15 mouse cellular contexts compared by ENCODE assay signal in genomic region chr13:108046071-108046470, GRCm38 (mm10). TPM values are rescaled to one million over a fixed set of nuclear protein-coding genes. Genes with fewer than 3 reads are reported as not detected.
DNase-seq lines count a peak whose midpoint lies in the region; ATAC-seq lines count a peak whose summit lies in the region.
"Had no signal": no experiment of that assay in that cellular context is flagged by ENCODE, and none has a peak within 500 bp of the region (broad histone marks: within the 10 kb centered on the region; RNA-seq: fewer than 3 reads in every experiment).

No protein-coding gene starts in this region.

- H3K27ac ChIP-seq in embryonic facial prominence, embryonic 12.5 days, result no peak overlapping the region
- no peak overlapping the region for H3K27ac ChIP-seq in embryonic facial prominence, embryonic 10.5 days (replicated peaks)
- H3K27ac ChIP-seq in liver, embryonic 11.5 days (ENCODE audit: low read depth, low read length), result no peak overlapping the region
- H3K27ac ChIP-seq in embryonic facial prominence, embryonic 14.5 days (replicated peaks; ENCODE audit: low read depth, low read length), result no peak overlapping the region
- H3K27ac ChIP-seq in liver, embryonic 16.5 days (ENCODE audit: low read length), result peak overlapping the region; percentile 24; the same call in 1 of the 2 replicates
- H3K27ac ChIP-seq: forebrain, embryonic 10.5 days; heart, adult 2 months; midbrain, embryonic 12.5 days had no signal

- H3K27me3 ChIP-seq in embryonic facial prominence, embryonic 12.5 days, result no peaks in the 10 kb centered on the region
- no peaks in the 10 kb centered on the region for H3K27me3 ChIP-seq in embryonic facial prominence, embryonic 10.5 days (replicated peaks; ENCODE audit: low read depth, poor library complexity, severe bottlenecking)
- H3K27me3 ChIP-seq in liver, embryonic 11.5 days (replicated peaks; ENCODE audit: control insufficient read depth, insufficient read depth, low read length), result no peaks in the 10 kb centered on the region
- no peaks in the 10 kb centered on the region for H3K27me3 ChIP-seq in embryonic facial prominence, embryonic 14.5 days (replicated peaks; ENCODE audit: control insufficient read depth, insufficient read depth, low read length)
- H3K27me3 ChIP-seq in liver, embryonic 16.5 days (ENCODE audit: control insufficient read depth, insufficient read depth, low read depth, low read length), result no peaks in the 10 kb centered on the region

- no peaks in the 10 kb centered on the region for H3K9me3 ChIP-seq in embryonic facial prominence, embryonic 12.5 days
- no peaks in the 10 kb centered on the region for H3K9me3 ChIP-seq in embryonic facial prominence, embryonic 10.5 days
- H3K9me3 ChIP-seq in liver, embryonic 11.5 days (ENCODE audit: control insufficient read depth, low read length), result no peaks in the 10 kb centered on the region
- no peaks in the 10 kb centered on the region for H3K9me3 ChIP-seq in embryonic facial prominence, embryonic 14.5 days (ENCODE audit: control insufficient read depth, low read length)
- no peaks in the 10 kb centered on the region for H3K9me3 ChIP-seq in liver, embryonic 16.5 days (replicated peaks; ENCODE audit: control insufficient read depth, low read length)
- H3K9me3 ChIP-seq: forebrain, embryonic 10.5 days; G1E; midbrain, embryonic 12.5 days had no signal

- peak overlapping the region; percentile 7; the same call in 1 of the 2 replicates for H3K4me2 ChIP-seq in embryonic facial prominence, embryonic 12.5 days (replicated peaks)
- H3K4me2 ChIP-seq in liver, embryonic 11.5 days, result peak overlapping the region; percentile 33
- peak overlapping the region; percentile 67; the same call in 1 of the 2 replicates for H3K4me2 ChIP-seq in embryonic facial prominence, embryonic 14.5 days (ENCODE audit: low read depth, low read length)
- peak overlapping the region; percentile 42 for H3K4me2 ChIP-seq in liver, embryonic 16.5 days (ENCODE audit: low read depth, low read length)
- H3K4me2 ChIP-seq: midbrain, embryonic 12.5 days had no signal

- H3K4me1 ChIP-seq in embryonic facial prominence, embryonic 12.5 days, result peaks cover 18% of the 10 kb centered on the region
- H3K4me1 ChIP-seq in embryonic facial prominence, embryonic 10.5 days, result peaks cover 39% of the 10 kb centered on the region
- H3K4me1 ChIP-seq in liver, embryonic 11.5 days (replicated peaks; ENCODE audit: control insufficient read depth, insufficient read depth, low read length), result peaks cover 9% of the 10 kb centered on the region
- peaks cover 16% of the 10 kb centered on the region for H3K4me1 ChIP-seq in embryonic facial prominence, embryonic 14.5 days (ENCODE audit: control insufficient read depth, insufficient read depth, low read length)
- peaks cover 21% of the 10 kb centered on the region for H3K4me1 ChIP-seq in liver, embryonic 16.5 days (ENCODE audit: control insufficient read depth, low read depth, low read length)

- WGBS in embryonic facial prominence, embryonic 12.5 days, result 89% methylated on average over 3 of the region's 3 CpGs
- WGBS in embryonic facial prominence, embryonic 10.5 days, result 95% methylated on average over 3 of the region's 3 CpGs
- WGBS in liver, embryonic 11.5 days, result 95% methylated on average over 3 of the region's 3 CpGs
- WGBS in embryonic facial prominence, embryonic 14.5 days, result 91% methylated on average over 3 of the region's 3 CpGs
- 79% methylated on average over 3 of the region's 3 CpGs for WGBS in liver, embryonic 16.5 days (ENCODE audit: insufficient replicate concordance)

- no peak for DNase-seq in embryonic facial prominence, embryonic 10.5 days (ENCODE audit: low spot score)
- no peak for DNase-seq in liver, embryonic 11.5 days (ENCODE audit: low spot score)
- no peak for DNase-seq in liver
- DNase-seq in embryonic facial prominence, embryonic 14.5 days (ENCODE audit: low spot score), result no peak
- DNase-seq in left cerebral cortex, adult 9 months (ENCODE audit: low spot score in 2 of 2), result no peak
- DNase-seq: cerebellum, adult 18-20 months; heart, adult 2 months; kidney, postnatal 10 days; spleen, adult 18-20 months had no signal

- H3K4me3 ChIP-seq in embryonic facial prominence, embryonic 12.5 days, result no peak overlapping the region
- H3K4me3 ChIP-seq in embryonic facial prominence, embryonic 10.5 days, result no peak overlapping the region
- no peak overlapping the region for H3K4me3 ChIP-seq in liver, embryonic 11.5 days (ENCODE audit: low read depth, low read length)
- no peak overlapping the region for H3K4me3 ChIP-seq in embryonic facial prominence, embryonic 14.5 days (ENCODE audit: low read depth, low read length)
- H3K4me3 ChIP-seq in liver, embryonic 16.5 days (ENCODE audit: low read depth, low read length), result no peak overlapping the region
- H3K4me3 ChIP-seq: midbrain, embryonic 12.5 days had no signal

- no peak for ATAC-seq in embryonic facial prominence, embryonic 12.5 days (ENCODE audit: insufficient number of reproducible peaks, insufficient read depth, low FRiP score, low TSS enrichment)
- no peak for ATAC-seq in liver, embryonic 11.5 days (replicated peaks; ENCODE audit: low FRiP score)
- ATAC-seq in embryonic facial prominence, embryonic 14.5 days (ENCODE audit: low read depth), result no peak
- no peak for ATAC-seq in liver, embryonic 16.5 days (ENCODE audit: low read depth)
- no peak for ATAC-seq in monocyte, adult 5-6 weeks (replicated peaks; ENCODE audit: insufficient number of reproducible peaks, low FRiP score, low TSS enrichment, poor library complexity, severe bottlenecking)

- peak overlapping the region; percentile 24; the same call in 1 of the 2 replicates for H3K9ac ChIP-seq in embryonic facial prominence, embryonic 12.5 days
- H3K9ac ChIP-seq in liver, embryonic 11.5 days (ENCODE audit: low read depth, low read length), result no peak overlapping the region
- H3K9ac ChIP-seq in embryonic facial prominence, embryonic 14.5 days (ENCODE audit: low read depth, low read length), result no peak overlapping the region
- no peak overlapping the region; the same call in 1 of the 2 replicates for H3K9ac ChIP-seq in liver, embryonic 16.5 days (ENCODE audit: low read depth, low read length)
- H3K9ac ChIP-seq: midbrain, embryonic 12.5 days had no signal

- peaks cover 7% of the 10 kb centered on the region for H3K36me3 ChIP-seq in embryonic facial prominence, embryonic 12.5 days
- H3K36me3 ChIP-seq in embryonic facial prominence, embryonic 10.5 days (replicated peaks), result peaks cover 22% of the 10 kb centered on the region
- H3K36me3 ChIP-seq in liver, embryonic 11.5 days (ENCODE audit: control insufficient read depth, insufficient read depth, low read length), result peaks cover 3% of the 10 kb centered on the region; the same call in 1 of the 2 replicates
- H3K36me3 ChIP-seq in embryonic facial prominence, embryonic 14.5 days (ENCODE audit: control insufficient read depth, insufficient read depth, low read length), result peaks cover 10% of the 10 kb centered on the region
- peaks cover 11% of the 10 kb centered on the region for H3K36me3 ChIP-seq in liver, embryonic 16.5 days (ENCODE audit: control insufficient read depth, insufficient read depth)

RNA-seq across cellular contexts. Expression of gene Smim15, which starts 1.8 kb away (rescaled TPM):
- 51.2 and 52.4 TPM in 2 replicates for polyA plus RNA-seq in embryonic facial prominence, embryonic 12.5 days (2016; fragmentation: Nextera tagmentation; extraction: Ambion mirVana)
- polyA plus RNA-seq in embryonic facial prominence, embryonic 10.5 days (2016; fragmentation: Nextera tagmentation; extraction: Ambion mirVana), result 51.6 and 55.2 TPM in 2 replicates
- polyA plus RNA-seq in liver, embryonic 11.5 days (2014; fragmentation: Nextera tagmentation; extraction: Ambion mirVana), result 48.0 and 55.0 TPM in 2 replicates
- polyA plus RNA-seq in embryonic facial prominence, embryonic 14.5 days (2014; fragmentation: Nextera tagmentation; extraction: Ambion mirVana), result 56.5 and 57.1 TPM in 2 replicates
- 20.7 and 21.9 TPM in 2 replicates for polyA plus RNA-seq in liver, embryonic 16.5 days (2015; fragmentation: Nextera tagmentation; extraction: Ambion mirVana)
- 119 to 177 TPM (median 170 TPM) in 3 replicates for total RNA-seq in monocyte, adult 5-6 weeks (2017)

Comparison
In these comparisons a context has a peak if more than half of its experiments do, and no peak if none do; other contexts are left out.
1. H3K4me2 ChIP-seq: peak in every context shown above with its lines; median percentile 67 in embryonic facial prominence, embryonic 14.5 days; 42 in liver, embryonic 16.5 days; 33 in liver, embryonic 11.5 days; 7 in embryonic facial prominence, embryonic 12.5 days.